Mouse (Mus musculus) heart, embryonic 13.5 days (tissue): ENCODE measurements around the gene Usp34. TPM values are rescaled to one million over a fixed set of nuclear protein-coding genes. Genes with fewer than 3 reads are reported as not detected.
"Not testable (repeated sequence)": the region's sequence is repeated elsewhere in the genome, so short reads cannot be mapped to it uniquely, and the experiment has no call there.

Experiments used
- ATAC-seq: fragments of 200-750 bp; cut with Nextera tagmentation; 2 replicates; pipeline ENCODE4 v1.8.0; 2017; ENCODE audit warnings: moderate TSS enrichment; ENCODE audit not compliant: insufficient number of reproducible peaks, low FRiP score, low TSS enrichment; ENCODE audit errors: extremely low read depth
- H3K27ac ChIP-seq: fragments of 300-500 bp; sonication (generic); replicated peaks from 2 replicates; pipeline ENCODE4 v1.5.1; 2015; ENCODE audit warnings: moderate library complexity, mild to moderate bottlenecking, inconsistent platforms
- H3K27me3 ChIP-seq: fragments of 300-500 bp; sonication (generic); replicated peaks from 2 replicates; pipeline ENCODE4 v1.6.1; 2015; ENCODE audit warnings: mild to moderate bottlenecking, inconsistent platforms
- H3K36me3 ChIP-seq: fragments of 300-500 bp; sonication (generic); 2 replicates; pipeline ENCODE4 v1.6.1; 2015; ENCODE audit warnings: mild to moderate bottlenecking, inconsistent platforms
- H3K4me1 ChIP-seq: fragments of 300-500 bp; sonication (generic); 2 replicates; pipeline ENCODE4 v1.6.1; 2015; ENCODE audit warnings: inconsistent platforms
- H3K4me2 ChIP-seq: fragments of 300-500 bp; sonication (generic); 2 replicates; pipeline ENCODE4 v1.6.1; 2015; ENCODE audit warnings: inconsistent platforms, mild to moderate bottlenecking, moderate library complexity
- H3K4me3 ChIP-seq: fragments of 300-500 bp; sonication (generic); 2 replicates; pipeline ENCODE4 v1.5.1; 2015; ENCODE audit warnings: moderate library complexity, mild to moderate bottlenecking, inconsistent platforms
- H3K9ac ChIP-seq: fragments of 300-500 bp; sonication (generic); 2 replicates; pipeline ENCODE4 v1.6.1; 2015; ENCODE audit warnings: inconsistent platforms, mild to moderate bottlenecking, moderate library complexity
- H3K9me3 ChIP-seq: fragments of 300-500 bp; sonication (generic); 2 replicates; pipeline ENCODE4 v1.6.1; 2016; ENCODE audit warnings: inconsistent platforms
- WGBS: fragments of 180-500 bp; shearing (Covaris S2); methylation state at CpG from one replicate; pipeline ENCODE4 v1.1.7; 2015; ENCODE audit warnings: mixed read lengths; 5-methylcytosine and 5-hydroxymethylcytosine counted together
- microRNA-seq: library from miRNA; unstranded; fragments of <30 nt; microRNA quantifications from one replicate; pipeline ENCODE4, GENCODE M21; 2016
- polyA plus RNA-seq: library from polyadenylated mRNA; unstranded; fragments of >200 nt; fragmentation: Nextera tagmentation; extraction: Ambion mirVana; gene quantifications from 2 replicates; pipeline ENCODE4 v1.2.1, GENCODE M21; 2015

Usp34 gene
- polyA plus RNA-seq, 1 experiment from 2014 or later: 14.6 TPM

DNA sequence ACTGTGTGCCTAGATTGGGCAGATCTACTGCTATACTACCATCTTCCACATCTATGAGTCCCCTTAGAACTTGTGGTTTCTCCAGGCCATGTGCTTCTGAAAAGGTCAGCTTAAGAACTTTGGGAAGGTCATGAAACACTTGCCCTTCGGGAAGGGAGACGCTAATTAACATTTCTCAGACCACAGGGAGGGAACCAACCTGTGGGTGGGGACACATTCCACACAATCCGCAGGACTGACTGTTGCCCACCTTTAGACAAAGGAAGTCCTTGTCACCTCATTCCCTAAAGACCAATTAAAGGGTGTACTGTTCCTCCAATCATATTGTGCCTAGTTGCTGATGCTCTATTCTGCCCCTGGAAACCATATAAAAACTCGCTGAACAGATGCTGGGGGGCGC lies 198.1 kb downstream of the Usp34 start:
- not testable (repeated sequence) for H3K4me3 ChIP-seq, H3K9ac ChIP-seq, H3K4me2 ChIP-seq, ATAC-seq, H3K36me3 ChIP-seq, H3K9me3 ChIP-seq, H3K4me1 ChIP-seq, H3K27me3 ChIP-seq, H3K27ac ChIP-seq
- 75% methylated on average over 5 of the region's 5 CpGs for WGBS

DNA sequence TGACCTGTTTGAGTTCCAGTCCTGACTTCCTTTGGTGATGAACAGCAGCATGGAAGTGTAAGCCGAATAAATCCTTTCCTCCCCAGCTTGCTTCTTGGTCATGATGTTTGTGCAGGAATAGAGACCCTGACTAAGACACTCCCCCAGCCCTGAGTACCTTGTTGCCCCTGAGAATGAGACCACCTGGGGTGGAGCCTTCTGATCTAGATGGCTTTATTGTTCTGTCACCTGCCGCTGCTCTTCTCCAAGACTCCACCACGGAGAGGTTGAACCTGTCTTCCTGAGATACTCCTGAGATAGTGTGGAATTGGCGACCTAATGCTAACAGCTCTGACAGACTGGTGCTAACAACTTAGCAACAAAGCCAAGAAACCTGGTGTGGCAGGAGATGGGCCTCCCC lies 208.1 kb downstream of the Usp34 start:
- H3K4me2 ChIP-seq, H3K27me3 ChIP-seq, H3K4me1 ChIP-seq, ATAC-seq, H3K36me3 ChIP-seq, H3K9ac ChIP-seq, H3K27ac ChIP-seq, H3K9me3 ChIP-seq, H3K4me3 ChIP-seq: not testable (repeated sequence)
- WGBS: 55% methylated on average over 4 of the region's 4 CpGs

DNA sequence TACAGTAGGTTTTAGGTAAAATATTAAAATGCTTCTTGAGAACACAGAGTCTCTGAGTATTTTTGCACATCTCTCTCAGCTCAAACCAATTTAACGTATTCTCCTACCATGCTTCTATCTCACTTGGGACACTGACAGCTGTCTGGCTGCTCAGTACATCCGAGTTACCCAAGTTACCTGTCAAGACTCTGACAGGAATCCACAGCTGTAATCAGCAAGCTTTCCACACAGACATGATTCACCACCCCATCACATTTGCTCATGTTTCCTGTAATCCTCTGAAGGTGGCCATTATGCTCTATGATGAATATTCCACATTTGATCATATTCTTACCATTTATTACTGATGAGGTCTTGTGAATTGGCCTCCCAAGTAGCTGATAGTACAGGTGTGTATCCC lies 208.6 kb downstream of the Usp34 start:
- ATAC-seq: no peak
- Histone ChIP-seq H3K27ac (no peak overlapping the region), H3K4me2 (no peak overlapping the region), H3K4me3 (no peak overlapping the region), H3K36me3 (no peaks in the 10 kb centered on the region), H3K4me1 (no peaks in the 10 kb centered on the region), H3K9me3 (no peaks in the 10 kb centered on the region), H3K27me3 (no peaks in the 10 kb centered on the region), H3K9ac (no peak overlapping the region)
- WGBS: 58% methylated on average over 2 of the region's 2 CpGs

DNA sequence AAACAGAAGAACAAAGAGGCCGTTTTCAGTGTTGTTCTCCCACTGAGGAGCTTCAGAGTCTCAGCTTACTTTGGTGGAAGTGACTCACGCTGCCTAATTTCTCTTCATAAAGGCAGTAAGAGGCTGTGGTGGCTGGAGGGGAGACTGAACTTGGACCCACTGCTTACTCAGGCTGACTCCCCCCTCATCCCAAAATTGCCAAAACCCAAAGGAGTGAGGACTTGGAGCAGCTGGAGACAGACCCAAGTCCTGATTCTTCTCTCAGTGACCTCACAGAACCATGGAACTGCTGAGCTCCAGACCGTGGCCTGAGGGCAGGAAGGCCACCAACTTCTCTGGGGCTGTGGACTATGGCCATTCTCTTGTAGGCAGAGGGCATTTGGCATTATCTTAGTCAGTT lies 212.3 kb downstream of the Usp34 start:
- WGBS: 82% methylated on average over 3 of the region's 3 CpGs
- H3K27me3 ChIP-seq: no peaks in the 10 kb centered on the region
- H3K4me3 ChIP-seq: no peak overlapping the region
- no peaks in the 10 kb centered on the region for H3K9me3 ChIP-seq
- H3K27ac ChIP-seq: no peak overlapping the region
- no peaks in the 10 kb centered on the region for H3K36me3 ChIP-seq
- no peak overlapping the region for H3K4me2 ChIP-seq
- no peak overlapping the region for H3K9ac ChIP-seq
- no peaks in the 10 kb centered on the region for H3K4me1 ChIP-seq
- ATAC-seq: no peak

DNA sequence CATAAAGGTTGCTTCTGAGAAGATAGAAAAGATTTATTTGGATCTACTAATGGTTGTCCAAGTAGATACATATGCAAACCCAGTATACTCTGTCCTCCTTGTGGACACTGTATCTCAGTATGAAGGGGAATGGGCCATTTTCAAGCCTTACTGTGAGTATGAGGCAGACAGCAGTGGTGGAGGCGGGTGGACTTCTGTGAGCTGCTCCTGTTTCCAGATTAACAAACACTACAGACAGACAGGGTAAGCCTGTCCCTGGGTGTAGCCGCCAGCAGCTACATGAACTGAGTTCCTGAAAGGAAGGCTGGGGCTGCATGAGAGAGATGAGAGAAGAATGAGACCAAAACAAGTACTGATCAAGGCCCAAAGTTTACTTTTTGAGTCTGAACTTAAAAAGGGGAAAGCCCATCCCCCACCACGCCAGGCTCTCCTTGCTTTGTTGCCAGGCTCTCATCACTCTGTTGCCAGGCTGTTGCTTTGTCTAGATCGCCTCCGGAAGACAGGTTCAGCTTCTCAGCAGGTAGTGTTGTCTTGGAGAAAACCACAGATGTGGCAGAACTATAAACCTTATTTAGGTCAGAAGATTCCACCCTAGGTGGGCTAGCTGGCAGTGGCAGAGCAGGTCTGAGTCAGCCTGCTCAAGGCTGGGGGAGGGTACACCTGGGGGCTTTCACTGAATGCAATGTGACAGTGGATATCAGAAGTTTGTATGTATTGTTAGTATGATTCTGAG lies 213.9 kb downstream of the Usp34 start, which contains the start of gene 1700093K21Rik:
Gene 1700093K21Rik (minus strand): TSS at position 683 of the 733 bp plus-strand sequence.
- Histone ChIP-seq H3K9ac (no peak within 1 kb of the TSS), H3K36me3 (no peaks in the 10 kb centered on the region), H3K4me3 (no peak within 1 kb of the TSS), H3K4me1 (no peaks in the 10 kb centered on the region), H3K27me3 (no peaks in the 10 kb centered on the region), H3K4me2 (no peak within 1 kb of the TSS), H3K9me3 (no peaks in the 10 kb centered on the region; the same call in 1 of the 2 replicates), H3K27ac (no peak within 1 kb of the TSS)
- 49% methylated on average over 5 of the region's 5 CpGs for WGBS
- ATAC-seq: no peak

DNA sequence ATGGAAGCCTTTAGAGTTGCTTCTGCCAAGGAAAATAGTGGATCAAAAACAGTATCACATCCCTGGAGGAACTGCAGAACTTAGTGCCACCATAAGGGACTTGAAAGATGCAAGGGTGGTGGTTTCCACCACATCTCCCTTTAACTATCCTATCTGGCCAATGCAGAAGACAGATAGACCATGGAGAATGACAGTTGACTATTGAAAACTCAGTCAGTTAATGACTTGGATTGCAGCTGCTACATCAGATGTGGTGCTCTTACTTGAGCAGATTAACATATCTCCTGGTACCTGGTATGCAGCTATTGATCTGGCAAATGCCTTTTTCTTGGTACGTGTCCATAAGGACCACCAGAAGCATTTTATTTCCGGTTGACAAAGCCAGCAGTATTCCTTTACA lies 230.8 kb downstream of the Usp34 start:
- no peaks in the 10 kb centered on the region for H3K36me3 ChIP-seq
- WGBS: 86% methylated on average over 2 of the region's 2 CpGs
- ATAC-seq: no peak
- H3K4me1 ChIP-seq: no peaks in the 10 kb centered on the region
- H3K27ac ChIP-seq: no peak overlapping the region
- 0 out of 2 replicates have a peak, but pooled peaks cover 3% of the 10 kb centered on the region for H3K9me3 ChIP-seq
- H3K9ac ChIP-seq: no peak overlapping the region
- H3K27me3 ChIP-seq: no peaks in the 10 kb centered on the region
- no peak overlapping the region for H3K4me3 ChIP-seq
- no peak overlapping the region for H3K4me2 ChIP-seq

Small RNA genes within 50 kb of the gene (microRNA-seq; reads per million reads assigned to microRNA genes)
- not detected for gene Gm47279

Other genes starting within 250 kb of the Usp34 start
- 51.9 and 52.8 TPM in 2 replicates for gene Xpo1, start 50.9 kb upstream of the Usp34 start, polyA plus RNA-seq
- 52.6 and 58.6 TPM in 2 replicates for gene Ahsa2, start 191.1 kb downstream of the Usp34 start, polyA plus RNA-seq
- not detected in 2 replicates for gene 1700093K21Rik, start 214.3 kb downstream of the Usp34 start, polyA plus RNA-seq